Mouse (Mus musculus) gonadal fat pad, adult 2 months (tissue): ENCODE measurements around the gene Tle2. TPM values are rescaled to one million over a fixed set of nuclear protein-coding genes. Genes with fewer than 3 reads are reported as not detected.

Experiments used
- DNase-seq: peaks from one replicate; pipeline ENCODE4 v3.0.0-alpha.2; 2012; ENCODE audit warnings: low read depth
- polyA plus RNA-seq: library from polyadenylated mRNA; depleted of rRNA; stranded (reverse); fragments of >200 nt; gene quantifications from 2 replicates; pipeline ENCODE4 v1.2.3, GENCODE M21; 2012; rRNA removed

The Tle2 gene
- polyA plus RNA-seq: 75.0 and 107 TPM in 2 replicates

DNA sequence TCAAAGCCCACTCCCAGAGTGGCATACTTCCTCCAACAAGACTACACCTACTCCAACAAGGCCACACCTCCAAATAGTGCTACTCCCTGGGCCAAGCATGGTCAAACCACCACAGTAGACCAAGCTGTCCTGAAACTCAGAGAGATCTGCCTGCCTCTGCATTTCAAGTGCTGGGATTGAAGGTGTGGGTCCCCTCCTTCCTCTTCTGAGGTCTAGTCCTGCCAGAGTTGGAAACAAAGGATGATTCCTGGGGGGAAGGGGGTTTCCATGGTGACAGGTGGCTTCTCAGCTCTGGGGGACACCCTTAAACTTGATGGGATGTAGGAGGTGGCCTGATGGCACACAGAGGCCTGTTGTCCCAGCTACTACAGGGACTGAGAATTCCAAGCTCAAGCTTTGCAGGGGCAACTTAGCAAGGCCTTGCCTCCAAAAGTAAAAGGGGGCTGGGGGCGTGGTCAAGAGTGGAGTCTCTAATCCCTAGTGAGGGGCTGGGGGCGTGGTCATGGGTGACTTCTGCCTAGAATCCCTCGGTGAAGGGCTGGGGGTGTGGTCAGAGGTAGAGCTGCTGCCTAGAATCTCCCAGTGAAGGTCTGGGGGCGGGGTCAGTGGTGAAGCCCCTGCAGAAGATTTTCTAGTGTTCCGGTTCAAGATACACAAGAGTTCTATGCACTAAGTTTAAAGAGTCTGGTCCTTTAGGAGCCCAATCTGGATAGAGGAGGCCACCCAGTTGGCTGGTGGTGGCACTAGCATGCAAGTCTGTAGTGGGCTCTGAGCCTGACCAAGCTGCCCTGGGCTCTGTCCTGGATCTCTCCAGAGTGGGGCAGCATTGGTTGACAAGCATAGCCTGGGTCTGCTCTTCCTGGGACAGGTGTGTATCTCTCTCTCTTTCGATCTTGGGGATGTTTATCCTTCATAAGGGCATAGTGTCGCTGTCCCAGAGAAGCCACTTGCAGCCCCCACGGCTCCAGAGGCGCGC is at the start of gene Tle2:
Gene Tle2, plus strand, starts transcription at position 481 of the 976 bp plus-strand sequence.
- no peak for DNase-seq

DNA sequence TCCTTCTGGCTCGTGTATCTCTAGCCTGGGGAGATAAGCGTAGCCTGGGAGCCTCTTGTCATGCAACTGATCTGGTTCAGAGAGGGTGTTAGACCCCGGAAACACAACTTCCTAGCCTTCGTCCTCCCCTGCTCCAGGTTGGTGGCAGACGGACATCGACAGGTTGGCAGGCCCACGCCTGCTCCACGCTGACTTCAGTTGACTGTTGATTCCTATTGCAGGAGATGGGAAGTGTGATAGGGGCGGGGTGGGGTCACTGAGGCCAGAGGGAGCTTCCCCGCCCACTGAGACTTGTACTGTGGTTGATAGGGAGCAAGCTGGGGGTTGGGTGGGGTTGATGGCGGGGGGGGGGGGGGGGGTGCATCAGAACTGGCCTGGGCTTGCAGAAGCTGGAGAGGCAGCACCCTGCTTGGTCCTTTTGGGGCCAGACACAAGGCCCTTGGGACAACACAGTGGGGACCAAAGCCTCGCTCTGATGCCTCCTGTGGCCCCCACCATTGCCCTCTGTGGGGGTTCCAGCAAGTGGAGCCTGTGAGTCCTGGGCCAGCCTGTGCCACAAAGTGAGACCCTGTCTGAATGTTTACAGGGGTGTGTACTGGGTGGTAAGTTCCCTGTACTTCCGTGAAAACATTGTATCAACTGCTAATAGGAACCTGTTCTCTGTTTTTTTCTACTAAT is 49.2 kb upstream of the Tle2 start:
- no peak for DNase-seq

DNA sequence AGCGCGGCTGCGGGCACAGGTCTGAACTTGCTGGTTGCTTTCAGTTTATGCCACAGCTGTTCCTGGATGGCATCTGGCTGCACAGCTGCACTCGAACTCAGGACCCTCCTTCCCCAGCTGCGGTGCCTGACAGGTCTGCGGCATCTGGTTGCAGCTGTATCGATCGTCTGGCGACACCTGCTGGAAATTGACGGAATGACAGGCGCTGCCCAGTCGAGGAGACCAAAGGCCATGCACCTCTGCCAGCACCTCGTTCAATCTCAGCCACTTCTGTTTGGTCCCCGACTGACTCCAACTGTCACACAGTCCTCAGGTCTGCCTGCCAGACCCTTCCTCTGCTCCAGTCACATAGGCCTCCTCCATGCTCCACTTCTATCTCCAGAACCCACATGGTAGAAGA is 47.6 kb upstream of the Tle2 start:
- no peak for DNase-seq

DNA sequence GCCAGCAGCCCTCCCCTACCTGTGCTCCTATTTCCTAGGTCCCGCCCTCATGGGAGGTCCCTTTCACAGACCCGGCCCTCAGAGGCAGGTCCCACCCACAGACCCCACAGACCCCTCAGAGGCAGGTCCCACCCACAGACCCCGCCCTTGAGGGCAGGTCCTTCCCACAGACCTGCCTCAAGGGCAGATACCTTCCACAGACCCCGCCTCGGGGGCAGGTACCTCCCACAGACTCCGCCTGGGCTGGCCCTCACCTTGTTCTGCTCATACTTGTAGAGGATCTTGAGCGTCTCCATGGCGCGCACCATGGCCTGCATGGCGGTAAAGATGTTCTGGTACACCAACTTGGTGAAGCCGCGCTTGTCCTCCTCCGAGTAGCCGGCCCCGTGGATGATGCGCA is 39.5 kb upstream of the Tle2 start:
- DNase-seq: no peak

DNA sequence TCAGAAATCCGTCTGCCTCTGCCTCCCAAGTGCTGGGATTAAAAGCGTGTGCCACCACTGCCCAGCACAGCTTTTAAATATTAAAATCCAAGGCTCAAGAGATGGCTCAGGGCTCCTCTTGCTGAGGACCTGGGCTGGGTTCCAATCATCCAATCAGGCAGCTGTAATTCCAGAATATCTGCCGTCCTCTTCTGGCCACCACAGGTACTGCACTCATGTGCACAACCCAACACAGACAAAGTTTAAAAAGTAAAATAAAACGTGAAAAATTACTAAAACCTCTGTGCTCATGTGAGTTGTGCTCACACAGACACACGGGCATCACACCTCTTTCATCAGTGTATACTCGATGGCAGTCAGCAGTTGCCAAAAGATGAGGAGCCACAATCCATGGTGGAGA is 37.6 kb upstream of the Tle2 start:
- DNase-seq: no peak

DNA sequence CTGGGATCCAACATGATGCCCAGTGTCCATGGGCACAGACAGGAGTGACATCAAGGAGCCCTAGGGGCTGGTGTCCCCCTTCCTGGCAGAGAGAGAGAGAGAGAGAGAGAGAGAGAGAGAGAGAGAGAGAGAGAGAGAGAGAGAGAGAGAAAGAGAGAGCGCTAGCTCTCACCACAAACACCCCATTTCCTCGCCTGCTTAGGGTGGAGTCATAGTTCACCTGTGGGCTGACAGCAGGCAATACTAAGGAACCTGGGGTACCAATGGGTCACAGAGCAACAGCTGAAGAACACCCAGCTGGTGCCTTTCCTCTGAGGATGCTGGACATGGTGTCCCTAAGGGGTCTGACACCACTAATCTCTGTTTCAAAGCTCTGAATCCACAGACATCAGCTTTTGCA is 36.9 kb upstream of the Tle2 start:
- no peak for DNase-seq

DNA sequence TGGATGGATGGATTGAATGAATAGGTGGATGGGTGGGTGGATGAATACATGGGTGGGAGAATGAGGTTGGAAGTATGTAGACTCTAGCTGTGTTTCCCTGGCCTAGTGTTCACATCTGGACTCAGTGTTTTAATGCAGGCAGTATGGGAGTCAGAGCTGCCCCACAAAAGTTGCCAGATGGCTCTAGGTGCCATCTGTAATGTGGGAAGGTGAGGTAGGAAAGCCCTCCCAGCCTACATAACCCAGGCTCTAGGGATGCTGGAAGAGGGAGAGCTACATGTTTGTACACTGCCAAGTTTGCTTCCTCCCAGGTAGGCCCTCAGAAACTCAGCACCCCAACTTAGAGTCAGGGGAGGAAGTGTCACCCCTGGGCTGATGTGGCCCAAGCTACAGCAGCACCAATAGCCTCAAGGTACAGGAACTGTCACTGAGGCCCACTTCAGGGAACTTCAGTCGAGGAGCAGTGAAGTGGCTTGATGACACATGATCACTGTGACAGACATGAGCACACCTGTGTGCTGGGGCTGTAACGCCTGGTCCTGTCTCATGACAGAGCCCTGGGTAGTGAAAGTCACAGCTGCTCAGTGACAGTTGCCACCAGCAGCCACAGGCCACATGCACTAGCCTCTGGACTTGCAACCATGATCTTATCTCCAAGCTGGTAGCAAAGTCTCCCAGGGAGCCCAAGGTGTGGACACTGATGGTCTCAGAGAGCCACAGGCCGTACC is 35.9 kb upstream of the Tle2 start:
- DNase-seq: no peak

DNA sequence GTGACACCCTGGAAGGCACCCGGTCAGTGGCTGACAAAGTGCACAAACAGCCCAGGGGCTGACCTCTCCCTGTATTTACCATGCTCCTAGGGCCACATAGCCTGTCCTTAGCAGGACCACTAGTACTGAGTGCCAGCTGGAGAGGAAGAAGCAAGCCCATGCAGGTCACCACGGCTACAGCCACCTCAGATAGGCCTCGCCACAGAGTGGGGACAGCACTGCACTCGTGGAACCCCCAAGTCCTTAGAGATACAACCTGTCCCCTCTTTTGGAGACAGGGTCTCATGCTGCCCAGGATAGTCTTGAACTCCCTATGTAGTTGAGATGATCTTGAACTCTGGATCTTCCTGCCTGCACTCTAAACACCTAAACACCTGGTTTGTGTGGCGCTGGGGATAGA is 33.0 kb upstream of the Tle2 start:
- DNase-seq: no peak

DNA sequence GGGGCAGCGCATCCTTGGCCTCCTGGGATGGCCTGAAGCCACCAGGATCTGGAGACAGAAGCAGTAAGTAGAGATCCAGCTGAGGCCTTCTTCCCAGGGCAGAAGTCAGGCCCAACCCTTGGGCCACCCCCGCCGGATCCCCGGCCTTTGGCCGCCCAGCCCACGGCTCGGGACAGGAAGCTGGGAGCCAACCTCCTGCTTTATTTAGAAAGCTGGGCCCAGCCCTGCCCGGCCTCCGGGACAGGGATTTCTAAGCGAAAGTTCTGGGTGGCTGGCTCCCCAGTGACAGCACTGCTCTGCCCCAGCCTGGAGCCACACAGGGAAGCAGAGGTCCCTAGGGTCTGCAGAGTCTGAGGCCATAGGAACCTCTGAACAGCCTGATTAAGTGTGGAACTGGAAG is 32.6 kb upstream of the Tle2 start:
- no peak for DNase-seq

DNA sequence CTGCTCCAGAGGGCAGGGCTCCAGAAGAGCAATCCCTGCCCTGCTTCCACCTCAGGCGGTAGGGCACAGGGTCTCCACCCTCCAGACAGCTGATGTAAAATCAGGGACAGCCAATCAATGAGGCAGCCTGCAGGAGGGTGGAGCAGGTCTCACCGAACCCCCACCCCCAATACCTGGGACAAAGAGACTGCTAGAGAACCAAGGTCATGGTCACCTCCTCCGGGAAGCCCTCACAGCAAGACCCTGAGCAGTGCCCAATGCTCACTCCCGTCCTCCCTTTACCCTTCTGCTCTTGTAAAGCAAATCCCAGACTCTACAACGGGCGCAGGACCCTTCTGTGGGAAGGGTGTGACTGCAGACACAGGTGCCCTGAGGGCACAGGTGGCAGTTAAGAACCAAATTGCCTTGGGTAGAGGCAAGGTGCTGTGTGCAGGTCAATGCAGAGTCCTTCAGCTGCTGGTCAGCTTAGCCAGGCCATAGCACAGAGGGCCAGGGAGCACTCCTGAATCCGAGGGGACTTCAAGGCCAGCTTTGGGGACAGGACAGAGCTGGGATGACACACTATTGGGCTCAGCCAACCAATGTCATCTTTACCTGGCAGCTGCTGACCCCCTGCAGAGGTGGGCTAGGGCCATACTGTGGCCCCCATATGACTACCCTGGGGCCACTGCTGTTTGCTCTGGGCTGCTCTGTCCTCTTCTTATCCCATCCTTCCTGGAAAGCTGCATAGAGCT is 31.5 kb upstream of the Tle2 start:
- no peak for DNase-seq

DNA sequence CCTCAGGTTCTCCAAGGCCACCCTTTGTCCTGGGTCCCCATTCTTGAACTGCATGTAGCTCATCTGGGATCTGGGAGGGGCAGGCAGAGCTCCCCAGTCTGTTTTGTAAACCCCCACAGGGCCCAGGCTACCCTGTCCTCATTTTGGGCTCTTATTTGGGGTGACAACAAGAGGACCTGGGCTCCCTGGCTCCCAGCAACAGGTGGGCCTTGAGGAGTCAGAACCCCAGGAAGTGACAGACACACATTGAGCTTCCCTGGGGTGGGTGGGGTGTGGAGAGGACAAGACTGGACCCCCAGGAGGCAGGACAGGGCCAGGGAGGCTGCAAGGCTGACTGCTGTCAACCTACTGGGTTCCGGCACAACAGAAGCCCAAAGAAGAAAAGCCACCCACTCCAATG is 30.7 kb upstream of the Tle2 start:
- DNase-seq: no peak

DNA sequence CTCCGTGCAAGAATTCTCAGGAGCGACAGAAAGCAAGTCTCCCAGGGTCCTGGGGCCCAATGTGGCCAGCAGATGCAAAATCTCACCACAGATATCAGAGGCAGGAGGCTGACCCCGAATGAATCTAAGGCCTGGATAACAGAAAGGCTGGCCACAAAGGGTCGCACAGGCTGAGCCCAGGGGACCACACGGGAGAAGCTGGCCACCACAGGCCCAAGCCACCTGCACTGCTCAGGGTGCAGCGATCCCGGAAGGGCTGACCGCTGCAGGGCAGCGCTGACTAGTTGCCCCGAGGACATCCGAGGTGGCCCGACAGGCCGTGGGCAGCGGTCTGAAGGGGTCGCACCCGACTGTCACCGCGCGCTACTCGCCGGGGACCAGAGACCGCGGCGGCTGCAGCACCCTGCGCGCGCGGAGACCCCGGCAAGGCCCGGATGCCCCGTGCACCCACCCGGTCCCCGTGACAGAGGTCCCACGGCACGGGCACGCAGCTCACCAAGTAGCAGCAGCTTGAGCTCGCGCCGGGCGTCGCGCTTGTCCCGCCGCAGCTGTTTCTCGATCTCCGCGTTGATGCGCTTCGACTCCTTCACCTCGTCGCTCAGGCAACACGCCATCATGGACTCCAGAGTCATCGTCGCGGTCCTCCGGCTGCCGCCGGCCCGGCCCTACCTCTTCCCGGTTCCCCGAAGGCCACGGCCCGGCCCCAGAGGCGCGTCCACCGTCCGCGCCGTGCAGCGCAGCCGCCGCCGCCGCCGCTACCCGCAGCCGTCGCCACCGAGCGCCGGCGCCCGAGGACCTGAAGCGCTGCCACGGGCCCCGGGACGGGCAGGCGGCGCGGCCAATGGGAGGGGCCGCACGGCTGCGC is 29.8 kb upstream of the Tle2 start:
- no peak for DNase-seq

DNA sequence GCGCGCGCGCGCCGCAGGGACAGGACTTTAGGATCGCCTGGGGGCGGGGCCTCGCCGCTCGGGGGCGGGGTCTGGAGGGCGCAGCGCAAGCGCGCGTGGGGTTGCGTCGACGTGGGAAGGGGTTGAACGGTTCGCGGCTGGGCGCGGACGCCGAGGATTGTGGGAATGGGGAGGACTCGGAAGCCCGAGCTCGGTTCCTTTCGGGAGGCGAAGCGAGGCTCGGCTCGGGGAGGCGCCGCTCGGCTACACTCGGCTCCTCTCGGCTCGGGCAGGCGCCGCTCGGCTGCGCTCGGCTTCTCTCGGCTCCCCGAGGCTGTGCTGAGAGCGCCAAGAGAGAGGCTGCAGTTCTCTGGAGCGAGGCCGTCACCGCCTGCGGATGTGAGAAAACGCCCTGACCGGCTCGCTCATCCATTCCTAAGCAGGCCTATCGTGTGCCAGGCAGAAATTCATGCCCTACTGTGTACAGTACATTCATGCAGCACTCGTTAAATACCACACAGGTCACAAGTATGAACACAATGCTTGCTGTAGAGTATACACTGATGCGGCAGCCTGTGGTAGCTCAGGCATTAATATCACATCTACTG is 29.1 kb upstream of the Tle2 start, which contains the start of gene Gna11:
Gene Gna11, minus strand, starts transcription at position 30 of the 587 bp plus-strand sequence.
- no peak for DNase-seq

DNA sequence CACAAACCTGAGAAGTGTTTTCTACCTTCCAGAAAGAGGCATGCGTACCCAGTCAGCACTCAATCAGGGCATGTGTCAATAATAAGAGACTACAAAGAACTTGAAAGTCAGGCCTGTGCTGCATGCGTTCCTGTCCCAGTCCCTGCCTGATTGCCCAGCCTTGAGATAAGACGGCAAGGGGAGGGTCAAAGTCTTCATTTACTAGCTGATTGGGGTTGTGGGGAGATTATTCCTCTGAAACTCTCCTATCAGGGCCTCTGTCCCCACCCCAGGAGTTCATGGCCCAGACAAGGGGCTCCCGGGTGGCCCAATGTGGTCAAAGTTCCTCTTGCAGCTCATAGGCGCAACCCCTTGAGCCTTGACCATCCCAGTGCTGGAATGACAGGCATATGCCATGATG is 28.0 kb upstream of the Tle2 start:
- no peak for DNase-seq

DNA sequence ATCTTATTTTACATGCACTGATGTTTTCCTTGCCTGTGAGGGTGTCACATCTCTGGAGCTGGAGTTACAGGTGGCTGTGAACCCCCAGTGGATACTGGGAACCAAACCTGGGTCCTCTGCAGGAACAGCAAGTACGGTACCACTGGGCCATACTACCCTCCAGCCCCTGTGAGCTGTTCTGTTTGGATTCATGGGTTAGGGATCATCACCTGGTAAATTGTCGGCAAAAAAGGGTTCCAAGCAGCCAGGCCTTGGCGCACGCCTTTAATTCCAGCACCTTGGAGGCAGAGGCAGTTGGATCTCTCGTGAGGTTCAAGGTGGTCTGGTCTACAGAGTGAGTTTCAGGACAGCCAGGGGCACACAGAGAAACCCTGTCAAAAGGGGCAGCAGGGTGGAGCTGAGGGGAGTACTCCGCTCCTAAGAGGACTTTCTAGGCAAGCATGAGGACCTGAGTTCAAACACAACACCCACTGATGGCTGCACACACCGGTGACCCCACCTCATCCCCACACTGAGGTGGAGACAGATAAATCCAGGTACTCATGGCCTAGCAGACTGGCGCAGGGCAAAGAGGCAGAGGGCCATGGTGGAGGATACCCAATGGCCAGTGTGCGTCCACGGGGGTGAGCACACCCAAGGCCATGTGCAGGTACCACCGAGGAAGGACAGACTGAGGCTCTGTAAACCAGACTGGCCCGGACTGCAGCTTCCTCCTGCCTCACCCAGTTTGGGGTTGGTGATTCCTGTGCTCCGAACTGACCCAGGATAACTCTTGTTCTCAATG is 27.4 kb upstream of the Tle2 start:
- no peak for DNase-seq

DNA sequence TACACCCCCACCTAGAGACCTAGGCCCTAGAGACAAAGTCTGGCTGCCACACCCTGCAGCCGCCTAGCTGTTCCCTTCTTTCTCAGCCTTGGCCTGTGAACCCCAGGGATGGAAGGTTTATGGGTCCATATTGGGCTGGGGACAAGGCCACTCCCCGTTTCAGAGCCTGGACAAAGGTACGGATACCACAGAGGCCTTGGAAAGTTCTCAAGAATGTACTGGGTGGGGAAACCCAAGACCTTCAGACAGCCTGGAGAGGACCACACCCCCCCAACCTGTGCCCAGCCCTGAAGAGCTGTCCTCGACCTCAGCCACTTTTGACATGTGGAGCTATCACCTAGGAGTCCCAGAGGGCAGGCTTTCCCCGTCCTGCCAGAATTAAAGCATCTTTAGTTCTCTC is 25.4 kb upstream of the Tle2 start:
- DNase-seq: no peak

DNA sequence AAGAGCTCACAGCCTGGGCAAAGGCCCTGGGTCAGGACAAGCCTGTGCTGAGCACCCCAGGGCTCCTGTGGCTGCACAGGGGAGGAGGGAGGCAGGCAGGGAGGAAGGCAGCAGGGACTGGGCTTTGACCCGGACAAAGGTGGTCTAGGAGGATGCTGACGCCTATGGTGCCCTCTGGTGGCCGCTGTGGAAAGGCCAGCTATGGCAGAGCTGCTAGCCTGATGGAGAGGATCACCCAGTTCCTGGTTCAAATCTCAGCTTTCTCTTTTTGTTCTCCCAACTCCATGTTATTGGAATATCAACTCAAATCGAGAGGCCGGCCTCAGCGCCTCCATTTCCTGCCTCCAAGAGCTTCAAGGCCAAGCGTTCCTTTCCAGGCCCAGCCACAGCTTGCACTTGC is 24.1 kb upstream of the Tle2 start:
- DNase-seq: no peak

DNA sequence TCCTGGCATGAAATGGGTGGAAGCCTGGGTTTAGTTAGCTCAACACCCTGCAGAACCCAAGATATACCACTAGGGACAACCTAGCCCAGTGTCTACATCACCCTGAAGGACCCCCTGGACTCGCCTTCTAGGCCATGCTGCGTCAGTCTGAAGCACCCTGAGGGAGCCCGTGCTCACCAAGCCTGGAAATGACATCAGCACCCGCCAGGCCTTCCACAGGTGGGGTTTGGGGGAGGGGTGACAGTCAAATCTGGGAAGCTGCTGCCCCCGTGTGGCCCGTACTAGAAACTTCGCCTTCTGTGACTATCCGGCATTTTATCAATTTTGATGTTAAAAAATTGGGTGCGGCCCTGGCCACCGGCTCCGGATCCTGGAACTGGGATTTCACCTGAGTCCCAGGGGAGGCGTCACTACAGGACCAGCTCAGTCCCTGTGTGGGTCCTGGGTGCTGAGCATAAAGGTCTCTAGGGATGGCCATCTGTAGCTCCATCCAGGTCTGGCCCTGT is 22.7 kb upstream of the Tle2 start:
- no peak for DNase-seq

DNA sequence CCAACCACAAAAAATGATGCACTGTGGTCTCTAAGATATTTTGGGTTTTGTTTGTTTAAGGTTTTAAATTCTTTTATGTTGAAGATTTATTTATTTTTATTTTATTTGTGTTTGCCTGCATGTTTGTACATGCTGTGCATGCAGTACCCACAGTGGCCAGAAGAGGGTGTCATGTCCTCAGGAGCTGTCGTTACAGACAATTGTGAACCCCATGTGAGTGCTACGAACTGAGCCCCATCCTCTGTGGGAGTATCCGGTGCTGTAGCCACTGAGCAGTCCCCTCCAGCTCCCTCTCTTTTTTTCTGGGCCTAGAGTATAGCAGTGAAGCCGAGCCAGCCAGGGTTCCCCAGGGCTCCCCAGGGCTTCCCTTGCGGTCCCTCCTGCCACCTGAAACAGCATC is 21.1 kb upstream of the Tle2 start:
- DNase-seq: no peak
